Mouse (Mus musculus): ENCODE results near the gene Slc38a1. TPM values are rescaled to one million over a fixed set of nuclear protein-coding genes. Genes with fewer than 3 reads are reported as not detected.

Slc38a1 gene
- total and polyA plus RNA-seq, 3 experiments, result 22.5 to 79.0 (median 39.4) TPM

GRCm38 (mm10) chr15:96593457-96593856 is 49.3 kb downstream of the Slc38a1 start:
- H3K4me2 ChIP-seq (ENCODE audit: insufficient read depth, low read depth, poor library complexity, severe bottlenecking), result no peak overlapping the region
- in situ Hi-C loops (cut with MboI; ENCODE audit: low pct_ligation_motif_present, low pct_unique_long_range_greater_than_20kb, low sequenced_read_pairs), result no loop called here
- peaks cover 6 to 29% of the 10 kb centered on the region in 2 experiments; a peak in 3 of 4 replicates for H3K4me1 ChIP-seq (ENCODE audit: control insufficient read depth in 1 of 2, insufficient read depth in 2 of 2)
- peaks cover 10% of the 10 kb centered on the region for H3K79me2 ChIP-seq (replicated peaks; ENCODE audit: control insufficient read depth, extremely low read depth, insufficient read depth, poor library complexity, severe bottlenecking)
- H3K27ac ChIP-seq (ENCODE audit: insufficient read depth, low read depth), result no peak overlapping the region; the same call in 1 of the 2 replicates
- peaks cover 43 to 94% of the 10 kb centered on the region in 2 experiments for H3K36me3 ChIP-seq (replicated peaks in 1 of 2; ENCODE audit: control insufficient read depth in 1 of 2, insufficient read depth in 1 of 2, low read length in 1 of 2)
- dilution Hi-C loops (cut with MboI; ENCODE audit: extremely low pct_ligation_motif_present, extremely low pct_unique_long_range_greater_than_20kb, low sequenced_read_pairs), result no loop called here
- no peak overlapping the region for H3K9ac ChIP-seq (ENCODE audit: insufficient read depth, low read depth)
- no peak overlapping the region for H3K4me3 ChIP-seq (replicated peaks in 1 of 3; ENCODE audit: low read depth in 2 of 3, low read length in 2 of 3, poor library complexity in 1 of 3)
- no peaks in the 10 kb centered on the region for H3K9me3 ChIP-seq (replicated peaks; ENCODE audit: low read length)
- TF ChIP-seq CTCF (conservative IDR thresholded peaks at IDR 0.05 in 1 of 2, IDR thresholded peaks at IDR 0.05 in 1 of 2; ENCODE audit: low read depth in 2 of 2, low read length in 2 of 2), result no peak
- no peak for TF ChIP-seq UBTF (IDR thresholded peaks at IDR 0.05; ENCODE audit: low read depth, low read length)
- no peak for TF ChIP-seq ZMIZ1 (IDR thresholded peaks at IDR 0.05; ENCODE audit: low read depth, low read length)
- no peak for TF ChIP-seq PAX5 (IDR thresholded peaks at IDR 0.05; ENCODE audit: low read length)
- no peak for TF ChIP-seq RAD21 (IDR thresholded peaks at IDR 0.05; ENCODE audit: low read depth, low read length)
- TF ChIP-seq MAFK (IDR thresholded peaks at IDR 0.05; ENCODE audit: insufficient replicate concordance, low read length), result no peak
- TF ChIP-seq MAZ (IDR thresholded peaks at IDR 0.05; ENCODE audit: low read depth, low read length), result no peak
- no peak for TF ChIP-seq SMC3 (IDR thresholded peaks at IDR 0.05; ENCODE audit: low read depth, low read length)
- TF ChIP-seq E2F4 (IDR thresholded peaks at IDR 0.05; ENCODE audit: insufficient replicate concordance, low read depth, low read length), result no peak
- H3K27me3 ChIP-seq (replicated peaks), result no peaks in the 10 kb centered on the region
- no peak for DNase-seq (ENCODE audit: extremely low read depth)

GRCm38 (mm10) chr15:96592976-96593375 is 49.7 kb downstream of the Slc38a1 start:
- peaks cover 9% of the 10 kb centered on the region; the same call in 1 of the 2 replicates for H3K79me2 ChIP-seq (replicated peaks; ENCODE audit: control insufficient read depth, extremely low read depth, insufficient read depth, poor library complexity, severe bottlenecking)
- H3K27me3 ChIP-seq (replicated peaks), result no peaks in the 10 kb centered on the region
- dilution Hi-C loops (cut with MboI; ENCODE audit: extremely low pct_ligation_motif_present, extremely low pct_unique_long_range_greater_than_20kb, low sequenced_read_pairs), result no loop called here
- no peak overlapping the region for H3K4me3 ChIP-seq (replicated peaks in 1 of 3; ENCODE audit: low read depth in 2 of 3, low read length in 2 of 3, poor library complexity in 1 of 3)
- H3K9me3 ChIP-seq (replicated peaks; ENCODE audit: low read length), result no peaks in the 10 kb centered on the region
- H3K4me1 ChIP-seq (ENCODE audit: control insufficient read depth in 1 of 2, insufficient read depth in 2 of 2), result peaks cover 6 to 29% of the 10 kb centered on the region in 2 experiments; a peak in 3 of 4 replicates
- H3K36me3 ChIP-seq (replicated peaks in 1 of 2; ENCODE audit: control insufficient read depth in 1 of 2, insufficient read depth in 1 of 2, low read length in 1 of 2), result peaks cover 45 to 94% of the 10 kb centered on the region in 2 experiments
- TF ChIP-seq USF1 (IDR thresholded peaks at IDR 0.05; ENCODE audit: low read depth, low read length), result no peak
- TF ChIP-seq CHD2 (IDR thresholded peaks at IDR 0.05; ENCODE audit: low read length), result no peak
- no peak for TF ChIP-seq NELFE (IDR thresholded peaks at IDR 0.05; ENCODE audit: low read depth, low read length)
- no peak for TF ChIP-seq JUN (IDR thresholded peaks at IDR 0.05; ENCODE audit: insufficient read depth, low read depth, low read length)
- no peak for TF ChIP-seq KAT2A (IDR thresholded peaks at IDR 0.05; ENCODE audit: insufficient replicate concordance, low read length)
- no peak for TF ChIP-seq ZNF384 (IDR thresholded peaks at IDR 0.05; ENCODE audit: low read depth, low read length)
- no peak for TF ChIP-seq TCF12 (IDR thresholded peaks at IDR 0.05; ENCODE audit: low read depth, low read length)
- no peak for TF ChIP-seq MAX (IDR thresholded peaks at IDR 0.05; ENCODE audit: low read length)
- TF ChIP-seq PAX5 (IDR thresholded peaks at IDR 0.05; ENCODE audit: low read length), result no peak
- no peak for TF ChIP-seq UBTF (IDR thresholded peaks at IDR 0.05; ENCODE audit: low read depth, low read length)
- no peak for TF ChIP-seq EP300 (IDR thresholded peaks at IDR 0.05; ENCODE audit: low read length)
- no peak for TF ChIP-seq MXI1 (IDR thresholded peaks at IDR 0.05; ENCODE audit: low read depth, low read length)
- TF ChIP-seq NRF1 (IDR thresholded peaks at IDR 0.05; ENCODE audit: low read depth, low read length), result no peak
- TF ChIP-seq E2F4 (IDR thresholded peaks at IDR 0.05; ENCODE audit: insufficient replicate concordance, low read depth, low read length), result no peak
- TF ChIP-seq ETS1 (conservative IDR thresholded peaks at IDR 0.05; ENCODE audit: low read depth, low read length), result no peak
- no peak for TF ChIP-seq TBP (conservative IDR thresholded peaks at IDR 0.05; ENCODE audit: low read depth, low read length)
- no peak for TF ChIP-seq POLR2A (IDR thresholded peaks at IDR 0.05; ENCODE audit: low read depth, low read length)
- DNase-seq (ENCODE audit: extremely low read depth), result no peak
- no peak overlapping the region for H3K4me2 ChIP-seq (ENCODE audit: insufficient read depth, low read depth, poor library complexity, severe bottlenecking)
- H3K9ac ChIP-seq (ENCODE audit: insufficient read depth, low read depth), result no peak overlapping the region
- in situ Hi-C loops (cut with MboI; ENCODE audit: low pct_ligation_motif_present, low pct_unique_long_range_greater_than_20kb, low sequenced_read_pairs), result no loop called here
- no peak overlapping the region for H3K27ac ChIP-seq (ENCODE audit: insufficient read depth, low read depth)

Measured in CH12.LX (cell line).